14 mouse cellular contexts compared by ENCODE assay signal in genomic region chr2:156868994-156869393, GRCm38 (mm10). TPM values are rescaled to one million over a fixed set of nuclear protein-coding genes. Genes with fewer than 3 reads are reported as not detected.
DNase-seq lines count a peak whose midpoint lies in the region; ATAC-seq lines count a peak whose summit lies in the region.
"Had no signal": no experiment of that assay in that cellular context is flagged by ENCODE, and none has a peak within 500 bp of the region (broad histone marks: within the 10 kb centered on the region; RNA-seq: fewer than 3 reads in every experiment).

No protein-coding gene starts in this region.

- intact Hi-C loops in left cerebral cortex, postnatal 4 days (cut with DNase I): no loop called here

- no peak overlapping the region for H3K4me3 ChIP-seq in heart, embryonic 10.5 days
- no peak overlapping the region for H3K4me3 ChIP-seq in forebrain, embryonic 14.5 days (ENCODE audit: low read depth, low read length)
- H3K4me3 ChIP-seq: erythroblast, embryonic 14.5 days; midbrain, embryonic 10.5 days had no signal

- no peaks in the 10 kb centered on the region for H3K9me3 ChIP-seq in heart, embryonic 10.5 days
- no peaks in the 10 kb centered on the region for H3K9me3 ChIP-seq in forebrain, embryonic 14.5 days (replicated peaks; ENCODE audit: control insufficient read depth, low read length)
- H3K9me3 ChIP-seq: midbrain, embryonic 10.5 days had no signal

- H3K27ac ChIP-seq in heart, embryonic 10.5 days: no peak overlapping the region
- H3K27ac ChIP-seq in forebrain, embryonic 14.5 days (ENCODE audit: low read depth, low read length): no peak overlapping the region
- H3K27ac ChIP-seq: liver, embryonic 14.5 days; midbrain, embryonic 10.5 days had no signal

- ATAC-seq in forebrain, embryonic 14.5 days: no peak
- ATAC-seq in megakaryocyte, adult 5-6 weeks (ENCODE audit: poor library complexity, severe bottlenecking): no peak

- H3K9ac ChIP-seq in forebrain, embryonic 14.5 days (ENCODE audit: low read length): no peak overlapping the region
- H3K9ac ChIP-seq: liver, embryonic 14.5 days had no signal

- DNase-seq in heart, adult 11 months: peak; percentile 95
- DNase-seq in heart, embryonic 10.5 days (ENCODE audit: low spot score): no peak
- DNase-seq in left cerebral cortex, postnatal 4 days: peak; percentile 20
- DNase-seq in left cerebral cortex, adult 11 months (ENCODE audit: low spot score): no peak
- peak; percentile 20 to 49 for DNase-seq in adrenal gland, postnatal 36 days
- DNase-seq in layer of hippocampus, postnatal 10 days (ENCODE audit: low spot score in 2 of 2): peak; percentile 34 to 46
- no peak for DNase-seq in forebrain, embryonic 14.5 days (ENCODE audit: low spot score)
- DNase-seq: right cerebral cortex, adult 18-20 months; thymus, postnatal 36 days had no signal

- 85% methylated on average over 8 of the region's 8 CpGs for whole genome bisulfite sequencing in heart, embryonic 10.5 days
- WGBS in forebrain, embryonic 14.5 days: 84% methylated on average over 8 of the region's 8 CpGs

- H3K4me2 ChIP-seq in forebrain, embryonic 14.5 days (ENCODE audit: low read length): no peak overlapping the region

- H3K27me3 ChIP-seq in heart, embryonic 10.5 days (ENCODE audit: insufficient read depth, poor library complexity, severe bottlenecking): no peaks in the 10 kb centered on the region
- H3K27me3 ChIP-seq in forebrain, embryonic 14.5 days (replicated peaks; ENCODE audit: control insufficient read depth, insufficient read depth, low read length): no peaks in the 10 kb centered on the region

- H3K36me3 ChIP-seq in heart, embryonic 10.5 days: peaks cover 88% of the 10 kb centered on the region
- H3K36me3 ChIP-seq in forebrain, embryonic 14.5 days (ENCODE audit: control insufficient read depth, insufficient read depth, low read length): peaks cover 80% of the 10 kb centered on the region

- H3K4me1 ChIP-seq in heart, embryonic 10.5 days: peaks cover 7% of the 10 kb centered on the region; the same call in 1 of the 2 replicates
- peaks cover 7% of the 10 kb centered on the region for H3K4me1 ChIP-seq in forebrain, embryonic 14.5 days (ENCODE audit: control insufficient read depth, insufficient read depth, low read length)

RNA-seq across cellular contexts. Expression of gene Rab5if, which starts 6.1 kb away (rescaled TPM):
- 197 and 198 TPM in 2 replicates for polyA plus RNA-seq in heart, embryonic 10.5 days (2016; fragmentation: Nextera tagmentation; extraction: Ambion mirVana)
- total RNA-seq in left cerebral cortex, postnatal 4 days (2021): 100 to 1,000 TPM; 104 to 105 TPM
- 100 to 1,000 TPM; 244 to 346 TPM for total RNA-seq in adrenal gland, postnatal 36 days (2021)
- total RNA-seq in layer of hippocampus, postnatal 10 days (2021): 100 to 1,000 TPM; 117 to 127 TPM
- polyA plus RNA-seq in forebrain, embryonic 14.5 days (2014; fragmentation: Nextera tagmentation; extraction: Ambion mirVana): 163 and 174 TPM in 2 replicates
- 356 and 374 TPM in 2 replicates for total RNA-seq in megakaryocyte, adult 5-6 weeks (2015)
- 194 and 199 TPM in 2 replicates for total RNA-seq in megakaryocyte, adult 5-6 weeks (2017)

RNA-seq across cellular contexts. Expression of gene 4930518I15Rik, which starts 11.2 kb away (rescaled TPM):
- 4.7 and 6.3 TPM in 2 replicates for polyA plus RNA-seq in heart, embryonic 10.5 days (2016; fragmentation: Nextera tagmentation; extraction: Ambion mirVana)
- total RNA-seq in left cerebral cortex, postnatal 4 days (2021): 1 to 10 TPM; 3.9 to 4.9 TPM
- total RNA-seq in adrenal gland, postnatal 36 days (2021): 1 to 10 TPM; 1.4 to 3.2 TPM
- 1 to 10 TPM; 3.6 to 3.8 TPM for total RNA-seq in layer of hippocampus, postnatal 10 days (2021)
- 2.7 and 4.7 TPM in 2 replicates for polyA plus RNA-seq in forebrain, embryonic 14.5 days (2014; fragmentation: Nextera tagmentation; extraction: Ambion mirVana)
- 1.4 and 2.4 TPM in 2 replicates for total RNA-seq in megakaryocyte, adult 5-6 weeks (2015)
- total RNA-seq in megakaryocyte, adult 5-6 weeks (2017): 1.5 and 1.9 TPM in 2 replicates

RNA-seq across cellular contexts. Expression of gene Sla2, which starts 18.0 kb away (rescaled TPM):
- polyA plus RNA-seq in heart, embryonic 10.5 days (2016; fragmentation: Nextera tagmentation; extraction: Ambion mirVana): 1.1 and 1.9 TPM in 2 replicates
- total RNA-seq in left cerebral cortex, postnatal 4 days (2021): under 1 TPM in 1 of 2 experiments, not detected in 1; 0.12 TPM
- not detected for total RNA-seq in adrenal gland, postnatal 36 days (2021)
- total RNA-seq in layer of hippocampus, postnatal 10 days (2021): under 1 TPM; 0.23 to 0.25 TPM
- polyA plus RNA-seq in forebrain, embryonic 14.5 days (2014; fragmentation: Nextera tagmentation; extraction: Ambion mirVana): 0.09 and 0.11 TPM in 2 replicates
- 0.83 and 2.2 TPM in 2 replicates for total RNA-seq in megakaryocyte, adult 5-6 weeks (2015)
- 1.3 and 1.8 TPM in 2 replicates for total RNA-seq in megakaryocyte, adult 5-6 weeks (2017)
- total RNA-seq: gastrocnemius, adult 8-10 months had no signal

RNA-seq across cellular contexts. Expression of gene Tgif2, which starts 29.2 kb away (rescaled TPM):
- 48.4 and 62.3 TPM in 2 replicates for polyA plus RNA-seq in heart, embryonic 10.5 days (2016; fragmentation: Nextera tagmentation; extraction: Ambion mirVana)
- 1 to 10 TPM; 5.7 to 6.0 TPM for total RNA-seq in left cerebral cortex, postnatal 4 days (2021)
- total RNA-seq in adrenal gland, postnatal 36 days (2021): 1 to 10 TPM; 3.9 to 4.4 TPM
- 1 to 10 TPM; 5.0 to 5.6 TPM for total RNA-seq in layer of hippocampus, postnatal 10 days (2021)
- polyA plus RNA-seq in forebrain, embryonic 14.5 days (2014; fragmentation: Nextera tagmentation; extraction: Ambion mirVana): 45.1 and 48.0 TPM in 2 replicates
- 0.36 and 0.38 TPM in 2 replicates for total RNA-seq in megakaryocyte, adult 5-6 weeks (2015)
- total RNA-seq in megakaryocyte, adult 5-6 weeks (2017): 0.73 TPM in 1 of 2 replicates, not detected in the other

Comparison
In these comparisons a context has a peak if more than half of its experiments do, and no peak if none do; other contexts are left out.
1. DNase-seq: peak in heart, adult 11 months (single experiment), left cerebral cortex, postnatal 4 days (single experiment), adrenal gland, postnatal 36 days (2 of 2) and layer of hippocampus, postnatal 10 days (2 of 2); none in heart, embryonic 10.5 days (single experiment), left cerebral cortex, adult 11 months (single experiment) and forebrain, embryonic 14.5 days (single experiment).